Mouse (Mus musculus) cerebellum, adult 9-10 months (tissue): ENCODE measurements around the gene Zfp184.

Source experiments
- DNase-seq: peaks from one replicate; pipeline ENCODE4 v3.0.0; 2022

The Zfp184 gene

GRCm38 (mm10) chr13:21993957-21994738 is 49.3 kb downstream of the Zfp184 start:
- DNase-seq: no peak

- no peak for DNase-seq
Measured at GRCm38 (mm10) chr13:21994896-21995295, 50.0 kb downstream of the Zfp184 start.

- DNase-seq: no peak
Measured at GRCm38 (mm10) chr13:21995331-21995914, 50.5 kb downstream of the Zfp184 start.

GRCm38 (mm10) chr13:21996101-21996839 is 51.4 kb downstream of the Zfp184 start:
- no peak for DNase-seq

DNA sequence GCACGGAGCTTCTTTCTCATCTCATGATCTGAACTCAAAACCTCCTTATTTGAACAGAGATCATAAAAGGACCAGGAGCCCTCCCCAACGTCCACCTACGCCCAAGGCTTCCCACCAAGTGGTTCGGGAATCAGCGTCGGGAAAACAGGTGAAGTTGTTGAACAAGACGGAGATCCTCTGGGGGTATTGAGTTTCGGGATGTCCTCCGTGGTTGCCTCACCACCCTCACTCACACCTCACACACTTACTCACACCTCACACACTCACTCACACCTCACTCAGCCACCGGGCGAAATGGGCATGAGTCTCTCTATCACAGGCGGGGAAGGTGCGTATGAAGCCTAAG is 51.9 kb downstream of the Zfp184 start:
- DNase-seq: no peak

DNA sequence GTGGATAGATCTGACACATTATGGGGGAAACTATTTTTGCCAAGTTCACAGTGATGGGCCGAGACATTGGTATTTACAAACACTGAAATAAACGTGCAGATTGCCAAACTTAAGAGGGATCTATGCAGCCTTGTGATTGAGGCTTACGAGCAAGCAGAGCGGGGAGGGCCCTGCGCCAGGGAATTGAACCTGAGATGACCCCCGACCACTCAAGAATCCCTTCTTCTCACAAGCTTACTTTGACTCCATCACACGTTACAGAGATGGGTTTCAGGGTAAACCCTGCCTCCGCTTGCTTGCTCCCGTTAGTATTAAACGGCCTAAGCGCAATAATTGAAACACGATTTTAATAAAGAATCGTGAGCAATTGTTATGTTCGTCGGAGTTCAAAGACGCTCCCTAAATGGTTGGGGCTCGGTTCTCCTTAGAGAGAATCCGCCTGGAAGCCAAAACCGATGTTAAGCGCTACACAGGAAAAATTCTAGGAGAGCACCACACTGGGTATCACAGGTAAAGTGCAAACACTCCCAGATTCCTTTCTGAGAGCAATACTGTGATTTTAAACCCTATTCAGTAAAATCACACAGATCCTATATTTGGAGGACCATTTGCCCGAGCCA is 52.4 kb downstream of the Zfp184 start:
- DNase-seq: no peak

DNA sequence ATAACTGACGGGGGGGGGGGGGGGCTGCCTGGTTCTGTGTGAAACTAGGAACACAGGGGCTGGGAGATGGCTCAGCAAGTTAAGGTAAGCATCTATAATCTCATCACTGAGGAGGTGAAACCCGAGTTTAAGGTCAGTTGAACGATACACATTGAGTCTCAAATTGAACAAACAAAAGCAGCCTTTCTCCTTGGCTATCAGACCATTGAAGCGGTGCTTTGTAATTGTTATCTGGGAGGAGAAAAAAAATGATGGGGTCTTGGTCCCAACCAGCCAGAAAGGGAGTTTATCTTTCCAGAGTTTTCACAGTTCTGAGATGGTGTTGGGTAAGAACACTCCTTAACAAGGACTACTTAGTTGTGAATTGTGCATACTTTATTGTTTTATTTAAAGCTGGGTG is 52.9 kb downstream of the Zfp184 start:
- no peak for DNase-seq

DNA sequence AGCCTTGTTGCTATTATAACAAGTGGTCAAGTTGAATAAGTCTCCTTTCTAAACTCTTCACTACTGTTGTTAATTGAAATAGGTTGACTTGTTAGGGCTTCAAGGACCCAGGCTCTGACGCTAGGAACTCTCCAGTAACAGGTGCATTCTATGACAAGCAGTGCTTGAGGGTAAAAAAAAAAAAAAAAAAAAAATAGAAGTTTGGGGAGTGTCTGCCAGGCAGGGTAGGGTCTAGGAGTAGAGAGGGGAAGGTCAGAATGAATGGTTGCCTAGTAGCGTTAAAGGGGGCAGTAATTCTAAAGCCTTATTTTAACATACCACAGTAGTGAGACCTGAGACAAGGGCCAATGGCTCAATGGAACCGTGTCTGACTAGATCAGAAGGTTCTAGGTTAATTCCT is 53.5 kb downstream of the Zfp184 start:
- DNase-seq: no peak

DNA sequence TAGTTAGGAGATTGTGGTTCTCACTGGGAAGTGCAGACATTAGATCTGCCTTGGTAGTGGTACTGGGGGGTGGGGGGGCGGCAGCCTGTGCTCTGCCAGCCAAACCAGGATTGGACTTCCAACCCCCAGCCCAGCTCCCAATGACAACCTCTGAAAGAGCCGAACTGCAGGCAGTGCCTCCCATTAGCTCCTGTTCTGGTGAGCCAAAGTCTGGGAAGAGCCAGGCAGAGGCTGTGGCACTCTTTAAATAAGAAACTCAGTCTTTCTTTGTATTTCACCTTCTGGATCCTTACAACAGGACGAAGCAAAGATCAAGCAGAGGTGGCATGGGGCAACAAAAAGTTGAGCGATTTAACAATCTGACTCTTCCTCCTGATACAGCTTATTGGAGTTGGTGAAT is 54.3 kb downstream of the Zfp184 start:
- DNase-seq: no peak

GRCm38 (mm10) chr13:22001346-22001745 is 56.5 kb downstream of the Zfp184 start:
- DNase-seq: no peak

DNA sequence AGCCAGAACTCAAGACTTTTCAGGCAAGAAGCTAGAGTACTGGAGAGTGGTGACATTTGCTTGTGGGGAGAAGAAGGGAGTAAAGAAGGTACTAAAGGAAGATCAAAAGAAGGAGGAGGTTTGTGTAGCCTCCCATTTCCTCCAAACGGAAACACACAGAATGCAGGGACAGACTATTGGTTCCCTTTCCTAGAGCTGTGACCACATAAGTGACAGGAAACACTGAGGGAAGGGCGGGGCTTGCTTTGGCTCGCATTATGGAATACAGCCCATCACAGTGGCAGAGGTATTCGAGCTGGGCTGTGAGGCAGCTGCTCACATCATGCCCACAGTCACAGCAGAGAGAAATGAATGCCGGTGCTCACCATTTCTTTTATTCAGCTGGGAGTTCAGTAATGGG is 56.9 kb downstream of the Zfp184 start:
- no peak for DNase-seq

GRCm38 (mm10) chr13:22005605-22006333 is 60.9 kb downstream of the Zfp184 start:
- no peak for DNase-seq

DNA sequence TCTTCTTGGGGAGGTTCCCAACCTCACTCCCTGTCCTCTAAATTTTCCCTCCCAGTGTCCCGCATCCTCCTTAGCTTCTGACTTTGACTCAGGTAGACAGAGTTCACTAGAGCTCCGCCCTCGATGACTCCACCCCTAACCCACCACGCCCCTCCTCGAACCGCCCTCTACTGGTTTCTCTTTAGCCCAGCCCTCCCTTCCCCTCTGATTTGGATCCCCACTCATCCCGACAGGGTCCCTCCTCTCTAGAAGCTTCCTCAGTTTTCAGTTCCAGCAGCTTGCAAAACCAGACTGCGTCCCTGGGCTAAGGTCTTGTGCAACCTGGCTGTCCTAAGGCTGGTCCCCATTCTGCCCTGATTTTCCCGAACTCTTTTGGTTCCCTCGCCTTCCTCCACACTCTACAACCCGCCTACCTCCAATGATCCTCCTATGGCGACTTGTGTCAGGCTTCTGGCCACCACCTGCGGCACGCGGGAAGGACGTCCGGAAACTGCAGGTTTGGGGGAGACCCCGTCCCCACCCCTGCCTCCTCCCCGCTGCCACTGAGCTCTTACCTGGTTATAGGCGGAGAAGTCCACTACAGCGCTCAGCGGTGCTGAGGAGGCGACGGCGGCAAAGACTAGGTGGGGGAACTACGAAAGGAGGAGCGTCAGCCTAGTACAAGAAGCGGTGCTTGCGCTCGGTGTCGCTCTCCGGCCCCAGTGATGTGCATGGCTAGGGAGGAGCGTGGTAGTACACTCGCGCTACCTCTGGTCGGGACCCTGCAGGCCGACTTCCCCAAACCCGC is 61.6 kb downstream of the Zfp184 start:
- DNase-seq: no peak

DNA sequence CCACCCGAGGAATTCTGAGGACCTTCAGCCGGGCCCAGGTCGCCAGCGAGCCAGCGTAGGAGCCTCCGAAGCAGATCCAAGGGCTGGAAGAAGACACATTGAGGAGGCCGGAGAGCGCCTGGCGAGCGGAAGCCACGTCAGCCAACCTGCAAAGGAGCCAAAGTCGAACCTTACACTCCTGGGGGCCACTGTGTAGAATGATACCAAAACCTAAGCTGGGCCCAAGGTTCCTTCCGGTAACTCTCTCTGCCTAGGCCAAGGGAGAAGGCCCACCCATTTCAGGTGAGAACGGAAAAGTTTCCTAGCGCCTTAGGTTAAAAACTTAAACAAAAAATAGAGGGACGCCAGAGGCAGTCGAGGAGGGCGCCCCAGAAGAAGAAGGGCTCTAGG is 62.2 kb downstream of the Zfp184 start:
- no peak for DNase-seq

DNA sequence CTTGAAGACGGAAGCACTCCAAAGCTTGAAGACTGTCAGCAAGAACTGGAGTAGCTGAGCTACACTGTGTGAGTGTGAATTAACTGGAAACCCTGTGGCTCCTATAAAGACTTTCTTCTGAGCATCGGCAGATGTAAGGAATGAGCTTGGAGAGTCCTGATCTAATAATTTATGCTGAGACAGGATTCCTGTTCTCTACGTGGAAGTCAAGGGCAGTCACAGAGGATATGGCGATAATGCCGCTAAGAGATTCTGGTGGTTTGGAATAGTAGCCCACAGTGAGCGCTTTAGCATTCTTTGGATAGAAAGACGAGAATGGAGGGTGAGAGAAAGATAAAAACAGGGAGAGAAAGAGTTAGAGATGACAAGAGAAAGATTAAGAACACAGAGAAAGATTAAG is 63.0 kb downstream of the Zfp184 start:
- no peak for DNase-seq

- no peak for DNase-seq
Measured at GRCm38 (mm10) chr13:22008707-22009106, 63.8 kb downstream of the Zfp184 start.

GRCm38 (mm10) chr13:22009642-22010041 is 64.7 kb downstream of the Zfp184 start, which contains the start of gene Prss16:
Gene Prss16 (minus strand): TSS chr13:22009742.
- DNase-seq: no peak
